Mouse (Mus musculus): ENCODE data around the gene Cstf1.

- TF ChIP-seq EP300 (IDR thresholded peaks at IDR 0.05; ENCODE audit: low read depth) (no peak), CTCF (IDR thresholded peaks at IDR 0.05; ENCODE audit: low read depth) (no peak)
Observed at GRCm38 (mm10) chr2:172395961-172396360, 25.5 kb downstream of the Cstf1 start.

Measured in liver, embryonic 14.5 days (tissue).